Mouse (Mus musculus) liver, postnatal 0 days (tissue): ENCODE measurements around the gene Kif26b.

Experiments used
- CTCF ChIP-seq: sonication (generic); IDR thresholded peaks from 2 replicates; pipeline ENCODE4 v1.5.1; 2016; ENCODE audit warnings: antibody characterized with exemption, low read depth
- EP300 ChIP-seq: IDR thresholded peaks from 2 replicates; pipeline ENCODE4 v1.6.1; 2016; ENCODE audit warnings: antibody characterized with exemption, low read depth, mild to moderate bottlenecking

- TF ChIP-seq CTCF (no peak), EP300 (no peak)
These were observed 300.5 kb downstream of the Kif26b start for GRCm38 (mm10) chr1:178829456-178829855.
